In the genomic region with DNA sequence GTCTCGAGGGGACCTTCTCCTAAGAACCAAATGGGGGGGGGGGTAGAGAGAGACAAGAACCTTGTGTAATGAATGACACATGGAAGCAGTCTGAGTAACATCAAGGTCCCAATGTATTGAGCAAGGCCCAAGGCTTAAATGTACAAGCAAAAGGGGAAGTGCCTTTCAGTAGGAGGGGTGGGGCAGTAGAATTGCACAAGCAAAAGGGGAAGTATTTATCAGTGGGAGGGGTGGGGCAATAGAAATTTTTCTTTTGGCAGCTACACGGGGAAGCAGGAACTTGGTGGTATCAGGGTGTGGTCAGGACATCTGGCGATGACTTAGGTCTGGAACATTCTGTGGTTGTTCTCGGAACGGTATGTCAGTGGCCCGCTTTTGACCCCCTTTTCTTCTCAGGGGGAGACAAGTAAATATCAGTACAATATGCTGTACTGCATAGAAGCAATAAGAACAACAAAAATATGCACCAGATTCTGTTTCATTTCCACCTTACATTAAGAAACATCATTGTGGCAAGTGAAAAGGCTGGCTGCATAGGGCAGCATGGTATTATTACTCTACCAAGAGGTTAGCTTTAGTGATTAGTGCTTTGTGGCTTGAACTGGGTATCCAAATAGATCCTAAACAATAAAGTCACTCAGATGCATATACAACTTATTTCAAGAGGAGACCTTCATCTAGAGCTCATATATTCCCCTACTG, we compare ENCODE assay signal across 32 mouse cellular contexts.
DNase-seq lines count a peak whose midpoint lies in the region; ATAC-seq lines count a peak whose summit lies in the region.
"Had no signal": no experiment of that assay in that cellular context is flagged by ENCODE, and none has a peak within 500 bp of the region (broad histone marks: within the 10 kb centered on the region; RNA-seq: fewer than 3 reads in every experiment).

No protein-coding gene starts in this region.

- no peaks in the 10 kb centered on the region for H3K27me3 ChIP-seq in hindbrain, embryonic 10.5 days (ENCODE audit: insufficient read depth, poor library complexity, severe bottlenecking)
- H3K27me3 ChIP-seq: forebrain, embryonic 13.5 days; heart, embryonic 15.5 days; hindbrain, embryonic 12.5 days; intestine, embryonic 15.5 days; liver, embryonic 12.5 days; megakaryocyte, embryonic 14.5 days; midbrain, embryonic 12.5 days; neural tube, embryonic 13.5 days had no signal

- no peaks in the 10 kb centered on the region for H3K4me1 ChIP-seq in hindbrain, embryonic 10.5 days (replicated peaks)
- H3K4me1 ChIP-seq: forebrain, embryonic 13.5 days; heart, embryonic 10.5 days; heart, embryonic 15.5 days; hindbrain, embryonic 12.5 days; intestine, embryonic 15.5 days; limb, embryonic 13.5 days; liver, embryonic 12.5 days; megakaryocyte, embryonic 14.5 days; midbrain, embryonic 12.5 days; neural tube, embryonic 13.5 days had no signal

- peak; percentile 69 for ATAC-seq in granulocyte monocyte progenitor cell, adult 5-6 weeks (replicated peaks; ENCODE audit: poor library complexity, severe bottlenecking)
- ATAC-seq: forebrain, embryonic 13.5 days; hindbrain, postnatal 0 days; intestine, embryonic 15.5 days; liver, embryonic 12.5 days had no signal

- WGBS in hindbrain, embryonic 10.5 days: 89% methylated on average over 6 of the region's 6 CpGs

- no peak overlapping the region for H3K4me3 ChIP-seq in hindbrain, embryonic 10.5 days
- H3K4me3 ChIP-seq: forebrain, embryonic 13.5 days; heart, embryonic 10.5 days; heart, embryonic 15.5 days; hindbrain, embryonic 12.5 days; intestine, embryonic 15.5 days; layer of hippocampus, adult 2 months; left cerebral cortex, adult 2 months; limb, embryonic 13.5 days; liver, embryonic 12.5 days; megakaryocyte, embryonic 14.5 days; midbrain, embryonic 12.5 days; neural tube, embryonic 13.5 days had no signal

- peak; percentile 51 for DNase-seq in A20 (ENCODE audit: low read depth, low spot score)
- DNase-seq in MEL-GATA-1-ER (ENCODE audit: extremely low read depth, low read depth): peak; percentile 81
- no peak for DNase-seq in urinary bladder, postnatal 14 days (ENCODE audit: low spot score)
- DNase-seq in spleen, postnatal 10 days (ENCODE audit: low spot score in 2 of 2): no peak
- no peak for DNase-seq in hindbrain, embryonic 10.5 days (ENCODE audit: low spot score)
- DNase-seq: adrenal gland, postnatal 14 days; cerebellum, adult 2 months; cerebellum, postnatal 14 days; gastrocnemius, postnatal 10 days; heart, adult 11 months; kidney, adult 2 months; kidney, postnatal 36 days; lung, adult 2 months; lung, postnatal 10 days; retina, postnatal 1 day; right cerebral cortex, postnatal 14 days; thymus, adult 18-20 months; thymus, postnatal 36 days had no signal

- no peak overlapping the region for H3K27ac ChIP-seq in hindbrain, embryonic 10.5 days
- H3K27ac ChIP-seq: forebrain, embryonic 13.5 days; heart, embryonic 10.5 days; heart, embryonic 15.5 days; hindbrain, embryonic 12.5 days; hindbrain, postnatal 0 days; intestine, embryonic 15.5 days; layer of hippocampus, adult 2 months; left cerebral cortex, adult 2 months; limb, embryonic 13.5 days; liver, embryonic 12.5 days; midbrain, embryonic 12.5 days; neural tube, embryonic 13.5 days had no signal

- H3K36me3 ChIP-seq in hindbrain, embryonic 10.5 days: no peaks in the 10 kb centered on the region
- H3K36me3 ChIP-seq: heart, embryonic 10.5 days; heart, embryonic 15.5 days; hindbrain, embryonic 12.5 days; intestine, embryonic 15.5 days; limb, embryonic 13.5 days; liver, embryonic 12.5 days; midbrain, embryonic 12.5 days; neural tube, embryonic 13.5 days had no signal

- H3K9me3 ChIP-seq in hindbrain, embryonic 10.5 days: no peaks in the 10 kb centered on the region
- H3K9me3 ChIP-seq: forebrain, embryonic 13.5 days; heart, embryonic 10.5 days; heart, embryonic 15.5 days; intestine, embryonic 15.5 days; limb, embryonic 13.5 days; liver, embryonic 12.5 days; megakaryocyte, embryonic 14.5 days; midbrain, embryonic 12.5 days; neural tube, embryonic 13.5 days had no signal

Comparison
In these comparisons a context has a peak if more than half of its experiments do, and no peak if none do; other contexts are left out.
1. DNase-seq: peak in A20 (single experiment) and MEL-GATA-1-ER (single experiment); none in urinary bladder, postnatal 14 days (single experiment), spleen, postnatal 10 days (0 of 2) and hindbrain, embryonic 10.5 days (single experiment).